Mouse (Mus musculus): ENCODE data around the gene Spata5. TPM values are rescaled to one million over a fixed set of nuclear protein-coding genes. Genes with fewer than 3 reads are reported as not detected.
A peak's percentile ranks its signal among the peaks of the same experiment; 100 is the strongest.

Spata5 gene
- polyA plus RNA-seq, 1 experiment from 2014 or later: 29.0 TPM

GRCm38 (mm10) chr3:37616586-37617547 is 197.2 kb downstream of the Spata5 start:
- Histone ChIP-seq H3K36me3 (ENCODE audit: control insufficient read depth, insufficient read depth, low read length) (no peaks in the 10 kb centered on the region), H3K9ac (ENCODE audit: low read depth, low read length) (no peak overlapping the region), H3K9me3 (ENCODE audit: control insufficient read depth, low read length) (peaks cover 4% of the 10 kb centered on the region; the same call in 1 of the 2 replicates), H3K4me1 (ENCODE audit: control insufficient read depth, insufficient read depth, low read length) (peaks cover 8% of the 10 kb centered on the region), H3K4me2 (ENCODE audit: low read depth, low read length) (no peak overlapping the region), H3K27me3 (replicated peaks; ENCODE audit: control insufficient read depth, insufficient read depth, low read length) (no peaks in the 10 kb centered on the region), H3K4me3 (ENCODE audit: low read depth, low read length) (no peak overlapping the region), H3K27ac (replicated peaks; ENCODE audit: low read depth, low read length) (peak overlapping the region; percentile 33; the same call in 1 of the 2 replicates)
- peak; percentile 46 for DNase-seq (ENCODE audit: low spot score)
- WGBS: 40% methylated on average over 21 of the region's 21 CpGs
- ATAC-seq (ENCODE audit: low read depth): no peak

Other genes with a start within 250 kb of the Spata5 start
- not detected in 2 replicates for gene Il21, start 187.3 kb upstream of the Spata5 start, polyA plus RNA-seq (2014; fragmentation: Nextera tagmentation; extraction: Ambion mirVana)
- 7.0 and 9.4 TPM in 2 replicates for gene Bbs12, start 107.3 kb upstream of the Spata5 start, polyA plus RNA-seq (2014; fragmentation: Nextera tagmentation; extraction: Ambion mirVana)
- gene Cetn4, start 107.2 kb upstream of the Spata5 start, polyA plus RNA-seq (2014; fragmentation: Nextera tagmentation; extraction: Ambion mirVana): 2.3 and 3.5 TPM in 2 replicates
- 5.5 and 6.0 TPM in 2 replicates for gene Fgf2, start 71.5 kb upstream of the Spata5 start, polyA plus RNA-seq (2014; fragmentation: Nextera tagmentation; extraction: Ambion mirVana)
- 4.7 and 6.7 TPM in 2 replicates for gene Nudt6, start 315 bp downstream of the Spata5 start, polyA plus RNA-seq (2014; fragmentation: Nextera tagmentation; extraction: Ambion mirVana)
- 18.0 and 19.8 TPM in 2 replicates for gene Spry1, start 220.1 kb downstream of the Spata5 start, polyA plus RNA-seq (2014; fragmentation: Nextera tagmentation; extraction: Ambion mirVana)

Measured in embryonic facial prominence, embryonic 14.5 days (tissue).